Mouse (Mus musculus) cerebellum, adult 2 months (tissue): ENCODE results near the gene Pde10a.

ENCODE experiments used
- CTCF ChIP-seq: fragments of 200-500 bp; IDR thresholded peaks from 2 replicates; pipeline ENCODE4 v1.5.1; 2011; ENCODE audit warnings: low read depth, mild to moderate bottlenecking, control low read depth, low read length, moderate library complexity, borderline replicate concordance; ENCODE audit not compliant: insufficient read depth
- POLR2A ChIP-seq: fragments of 200-500 bp; IDR thresholded peaks from 2 replicates; pipeline ENCODE4 v1.6.1; 2011; ENCODE audit warnings: low read length, control low read depth, borderline replicate concordance; ENCODE audit not compliant: insufficient read depth

DNA sequence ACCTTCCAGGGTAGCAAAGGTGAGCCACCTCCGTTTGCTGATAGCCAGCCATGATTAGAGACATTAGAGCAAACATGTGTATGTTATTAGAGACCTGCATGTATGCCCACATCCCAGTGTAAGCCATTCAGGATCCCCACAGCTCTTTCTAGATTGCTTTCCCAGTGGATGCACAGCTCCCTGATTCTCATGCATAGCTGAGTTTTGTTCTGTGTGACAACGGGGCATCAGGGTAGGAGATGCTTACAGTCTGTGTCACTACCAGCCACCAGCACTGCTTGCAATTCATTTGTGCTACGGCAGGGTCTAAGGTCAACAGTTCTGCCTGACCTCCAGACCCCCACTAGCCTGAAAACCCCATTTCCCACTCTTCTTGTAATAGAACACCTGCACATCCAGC is 17.5 kb upstream of the Pde10a start:
- TF ChIP-seq POLR2A: no peak
- TF ChIP-seq CTCF: no peak
